Mouse (Mus musculus): ENCODE data around the gene Stab2.

DNA sequence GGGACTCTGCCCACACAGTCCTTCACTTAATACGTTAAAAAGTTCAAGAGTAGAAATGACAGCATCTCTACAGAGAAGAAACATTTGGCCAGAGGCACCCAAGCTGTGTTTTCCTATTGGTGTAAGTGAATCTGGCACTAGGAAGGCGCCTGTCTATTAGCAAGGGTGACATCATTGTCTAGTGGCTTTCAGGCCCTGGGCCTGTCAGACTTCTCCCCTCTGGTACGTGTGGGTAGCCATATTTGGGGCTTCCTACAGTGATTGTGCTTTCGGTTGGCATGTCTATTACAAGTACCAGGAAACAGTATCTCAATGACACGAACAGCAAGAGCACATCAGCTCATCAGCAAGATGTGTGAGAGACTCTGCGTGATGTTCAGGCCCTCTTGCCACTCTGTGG lies 31.5 kb upstream of the Stab2 start:
- no peak for TF ChIP-seq CTCF (conservative IDR thresholded peaks at IDR 0.05; ENCODE audit: insufficient read depth, insufficient read length, low read depth, low read length)
- no peak for TF ChIP-seq POLR2A (IDR thresholded peaks at IDR 0.05; ENCODE audit: low read depth, low read length)
